Mouse (Mus musculus) MEL (cell line): ENCODE data around the gene Mrpl33. TPM values are rescaled to one million over a fixed set of nuclear protein-coding genes. Genes with fewer than 3 reads are reported as not detected.

ENCODE experiments used
- DNase-seq: peaks from one replicate; pipeline ENCODE4 v3.0.0; 2011; ENCODE audit warnings: low read depth, low spot score
- H3K27ac ChIP-seq: 2 replicates; pipeline ENCODE4 v1.5.1; 2012; ENCODE audit warnings: low read depth, mild to moderate bottlenecking, control low read depth, low read length, moderate library complexity; ENCODE audit not compliant: control insufficient read depth
- H3K27me3 ChIP-seq, 2 experiments: fragments of 150-350 bp in 1 of 2; sonication (generic) in 1 of 2; 2 replicates each; pipeline ENCODE4 v1.6.1; 2012; ENCODE audit warnings: low read length in 2 of 2, mild to moderate bottlenecking in 2 of 2, improper control_type of control experiment in 1 of 2, moderate library complexity in 1 of 2; ENCODE audit not compliant: insufficient read depth in 2 of 2, control insufficient read depth in 1 of 2
- H3K36me3 ChIP-seq, 2 experiments: 2 replicates each; pipeline ENCODE4 v1.6.1; 2012 to 2014; ENCODE audit warnings: low read length in 2 of 2, improper control_type of control experiment in 1 of 2, inconsistent platforms in 1 of 2, mild to moderate bottlenecking in 1 of 2; ENCODE audit not compliant: insufficient read depth in 2 of 2, control insufficient read depth in 1 of 2
- H3K4me1 ChIP-seq, 2 experiments: fragments of 150-350 bp in 1 of 2; sonication (generic) in 1 of 2; 2 replicates each; pipeline ENCODE4 v1.6.1; 2012; ENCODE audit warnings: low read length in 2 of 2, improper control_type of control experiment in 1 of 2, mild to moderate bottlenecking in 1 of 2; ENCODE audit not compliant: insufficient read depth in 2 of 2, control insufficient read depth in 1 of 2
- H3K4me3 ChIP-seq, 2 experiments: fragments of 150-350 bp in 1 of 2; sonication (generic) in 1 of 2; 2 replicates each; pipeline ENCODE4 v1.5.1; 2012; ENCODE audit warnings: low read depth in 2 of 2, low read length in 2 of 2, mild to moderate bottlenecking in 2 of 2, moderate library complexity in 2 of 2, control low read depth in 1 of 2, improper control_type of control experiment in 1 of 2; ENCODE audit not compliant: control insufficient read depth in 1 of 2, insufficient read depth in 1 of 2
- H3K79me2 ChIP-seq: 2 replicates; pipeline ENCODE4 v1.6.1; 2012; ENCODE audit warnings: mild to moderate bottlenecking, low read length, moderate library complexity; ENCODE audit not compliant: control insufficient read depth, poor library complexity, insufficient read depth
- H3K9ac ChIP-seq: 2 replicates; pipeline ENCODE4 v1.6.1; 2012; ENCODE audit warnings: low read depth, mild to moderate bottlenecking, control low read depth, low read length, moderate library complexity; ENCODE audit not compliant: control insufficient read depth, poor library complexity, severe bottlenecking
- H3K9me3 ChIP-seq: fragments of 150-350 bp; sonication (generic); replicated peaks from 2 replicates; pipeline ENCODE4 v1.6.1; 2012; ENCODE audit warnings: mild to moderate bottlenecking, low read length, improper control_type of control experiment, moderate library complexity; ENCODE audit not compliant: insufficient read depth
- CHD2 ChIP-seq: IDR thresholded peaks from 2 replicates; pipeline ENCODE4 v1.6.1; 2011; ENCODE audit warnings: low read length, improper control_type of control experiment
- E2F4 ChIP-seq: IDR thresholded peaks from 2 replicates; pipeline ENCODE4 v1.6.1; 2011; ENCODE audit warnings: low read depth, low read length, improper control_type of control experiment, borderline replicate concordance
- EP300 ChIP-seq, 2 experiments: IDR thresholded peaks; 2 replicates each; pipeline ENCODE4 v1.6.1; 2011; ENCODE audit warnings: improper control_type of control experiment in 2 of 2, low read length in 2 of 2, low read depth in 1 of 2, mild to moderate bottlenecking in 1 of 2
- ETS1 ChIP-seq: IDR thresholded peaks from 2 replicates; pipeline ENCODE4 v1.6.1; 2012; ENCODE audit warnings: low read depth, mild to moderate bottlenecking, inconsistent platforms, low read length, improper control_type of control experiment, moderate library complexity
- HCFC1 ChIP-seq: IDR thresholded peaks from 2 replicates; pipeline ENCODE4 v1.6.1; 2012; ENCODE audit warnings: low read depth, mild to moderate bottlenecking, inconsistent platforms, low read length, improper control_type of control experiment, moderate library complexity
- JUND ChIP-seq: IDR thresholded peaks from 2 replicates; pipeline ENCODE4 v1.6.1; 2011; ENCODE audit warnings: low read depth, mild to moderate bottlenecking, improper control_type of control experiment, low read length
- KAT2A ChIP-seq: conservative IDR thresholded peaks from 2 replicates; pipeline ENCODE4 v1.6.1; 2012; ENCODE audit warnings: low read depth, low read length, improper control_type of control experiment, inconsistent platforms
- MAX ChIP-seq: IDR thresholded peaks from 2 replicates; pipeline ENCODE4 v1.6.1; 2011; ENCODE audit warnings: low read length, improper control_type of control experiment
- MEF2A ChIP-seq: IDR thresholded peaks from 2 replicates; pipeline ENCODE4 v1.6.1; 2014; ENCODE audit warnings: low read depth, mild to moderate bottlenecking, inconsistent platforms, low read length, improper control_type of control experiment; ENCODE audit not compliant: poor library complexity, insufficient replicate concordance, severe bottlenecking; ENCODE audit errors: extremely low read depth
- MXI1 ChIP-seq: IDR thresholded peaks from 2 replicates; pipeline ENCODE4 v1.6.1; 2011; ENCODE audit warnings: mild to moderate bottlenecking, low read depth, low read length, improper control_type of control experiment
- MYC ChIP-seq: IDR thresholded peaks from 2 replicates; pipeline ENCODE4 v1.6.1; 2011; ENCODE audit warnings: low read depth, mild to moderate bottlenecking, low read length, improper control_type of control experiment, moderate library complexity
- NRF1 ChIP-seq: IDR thresholded peaks from 2 replicates; pipeline ENCODE4 v1.6.1; 2014; ENCODE audit warnings: low read depth, mild to moderate bottlenecking, inconsistent platforms, low read length, improper control_type of control experiment, moderate library complexity; ENCODE audit not compliant: poor library complexity, insufficient read depth, severe bottlenecking
- POLR2A ChIP-seq, 2 experiments: IDR thresholded peaks; 2 replicates each; pipeline ENCODE4 v1.6.1; 2011 to 2012; ENCODE audit warnings: low read length in 2 of 2, mild to moderate bottlenecking in 2 of 2, control low read depth in 1 of 2, improper control_type of control experiment in 1 of 2, low read depth in 1 of 2, moderate library complexity in 1 of 2; ENCODE audit not compliant: control insufficient read depth in 1 of 2, insufficient read depth in 1 of 2, poor library complexity in 1 of 2
- RAD21 ChIP-seq: IDR thresholded peaks from 2 replicates; pipeline ENCODE4 v1.6.1; 2011; ENCODE audit warnings: mild to moderate bottlenecking, low read depth, low read length, improper control_type of control experiment
- RCOR1 ChIP-seq: IDR thresholded peaks from 2 replicates; pipeline ENCODE4 v1.6.1; 2012; ENCODE audit warnings: low read depth, mild to moderate bottlenecking, inconsistent platforms, low read length, improper control_type of control experiment
- SIN3A ChIP-seq: IDR thresholded peaks from 2 replicates; pipeline ENCODE4 v1.6.1; 2012; ENCODE audit warnings: low read length, improper control_type of control experiment, inconsistent platforms
- SMC3 ChIP-seq: IDR thresholded peaks from 2 replicates; pipeline ENCODE4 v1.6.1; 2011; ENCODE audit warnings: low read depth, low read length, improper control_type of control experiment
- TAL1 ChIP-seq: IDR thresholded peaks from 2 replicates; pipeline ENCODE4 v1.6.1; 2012; ENCODE audit warnings: mild to moderate bottlenecking, inconsistent platforms, low read length, moderate library complexity, mixed read lengths
- TCF12 ChIP-seq: IDR thresholded peaks from 2 replicates; pipeline ENCODE4 v1.6.1; 2014; ENCODE audit warnings: low read depth, mild to moderate bottlenecking, inconsistent platforms, low read length, improper control_type of control experiment, moderate library complexity
- USF1 ChIP-seq: IDR thresholded peaks from 2 replicates; pipeline ENCODE4 v1.6.1; 2014; ENCODE audit warnings: low read depth, mild to moderate bottlenecking, inconsistent platforms, low read length, improper control_type of control experiment, moderate library complexity
- ZC3H11A ChIP-seq: IDR thresholded peaks from 2 replicates; pipeline ENCODE4 v1.6.1; 2012; ENCODE audit warnings: low read depth, mild to moderate bottlenecking, inconsistent platforms, low read length, improper control_type of control experiment
- ZKSCAN1 ChIP-seq: IDR thresholded peaks from 2 replicates; pipeline ENCODE4 v1.6.1; 2012; ENCODE audit warnings: low read depth, mild to moderate bottlenecking, inconsistent platforms, low read length, improper control_type of control experiment, moderate library complexity
- ZMIZ1 ChIP-seq: IDR thresholded peaks from 2 replicates; pipeline ENCODE4 v1.6.1; 2012; ENCODE audit warnings: low read depth, mild to moderate bottlenecking, inconsistent platforms, low read length, improper control_type of control experiment, moderate library complexity
- polyA plus RNA-seq, 2 experiments: library from polyadenylated mRNA; stranded (reverse) in 1 of 2; unstranded in 1 of 2; fragments of >175 nt in 1 of 2; fragments of >200 nt in 1 of 2; gene quantifications; 2 replicates each; pipeline versions ENCODE4 v1.2.1 to v1.2.4; 2012; ENCODE audit warnings: low replicate concordance in 2 of 2, low read depth in 1 of 2; ENCODE audit not compliant: insufficient read length in 2 of 2, insufficient read depth in 1 of 2, missing spikeins in 1 of 2
- total RNA-seq: library from RNA; depleted of rRNA; stranded (reverse); fragments of 300-350 nt; gene quantifications from 2 replicates; pipeline ENCODE4 v1.2.3, GENCODE M21; 2012

Gene Mrpl33
- total and polyA plus RNA-seq, 3 experiments: 158 to 249 TPM; not detected in 1

- H3K9ac ChIP-seq: no peak overlapping the region
- H3K4me3 ChIP-seq: no peak overlapping the region
- no peak for DNase-seq
- no peaks in the 10 kb centered on the region for H3K4me1 ChIP-seq
- TF ChIP-seq ZKSCAN1 (no peak), ETS1 (no peak), MYC (no peak), SMC3 (no peak), RCOR1 (no peak), HCFC1 (no peak), POLR2A (IDR thresholded peaks at IDR 0.05; ENCODE audit: control insufficient read depth in 1 of 2, insufficient read depth in 1 of 2, low read depth in 1 of 2, low read length in 2 of 2, poor library complexity in 1 of 2) (no peak), JUND (no peak), MEF2A (no peak), SIN3A (no peak), RAD21 (no peak), NRF1 (no peak), MXI1 (no peak), CHD2 (no peak), USF1 (no peak)
- no peaks in the 10 kb centered on the region for H3K27me3 ChIP-seq
- H3K79me2 ChIP-seq: no peaks in the 10 kb centered on the region
- H3K36me3 ChIP-seq: no peaks in the 10 kb centered on the region; a peak in 2 of 4 replicates
- H3K9me3 ChIP-seq: no peaks in the 10 kb centered on the region
- H3K27ac ChIP-seq: no peak overlapping the region
Measured at GRCm38 (mm10) chr5:31636636-31637253, 40.0 kb downstream of the Mrpl33 start.

DNA sequence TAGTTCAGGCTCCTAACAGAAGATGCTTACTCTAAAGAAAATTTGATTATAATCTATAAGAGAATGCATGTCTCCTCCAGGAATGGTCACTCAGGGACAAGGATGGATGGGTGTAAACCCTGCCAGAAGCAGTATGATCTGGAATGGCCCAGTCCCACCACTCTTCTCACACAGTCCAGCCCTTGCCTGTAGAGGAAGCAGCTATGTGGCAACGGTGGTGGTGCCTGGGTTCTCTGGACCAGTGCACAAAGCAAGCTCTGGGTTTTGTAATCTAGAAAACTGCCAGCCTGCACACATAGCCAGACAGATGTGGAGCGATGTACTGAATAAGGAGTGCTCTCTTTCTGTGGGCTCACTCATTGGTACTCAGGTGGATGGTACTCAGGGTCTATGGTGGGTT lies 43.8 kb downstream of the Mrpl33 start:
- H3K27me3 ChIP-seq: no peaks in the 10 kb centered on the region
- no peaks in the 10 kb centered on the region for H3K9me3 ChIP-seq
- H3K27ac ChIP-seq: no peak overlapping the region
- no peak overlapping the region for H3K4me3 ChIP-seq
- no peak for DNase-seq
- peaks cover 0 to 1% of the 10 kb centered on the region in 2 experiments; a peak in 2 of 4 replicates for H3K36me3 ChIP-seq
- H3K4me1 ChIP-seq: no peaks in the 10 kb centered on the region
- TF ChIP-seq MXI1 (no peak), ZMIZ1 (no peak), CHD2 (no peak), RCOR1 (no peak), E2F4 (no peak), TCF12 (no peak), SMC3 (no peak), ZKSCAN1 (no peak), MYC (no peak), HCFC1 (no peak), EP300 (IDR thresholded peaks at IDR 0.05; ENCODE audit: low read depth in 1 of 2, low read length in 2 of 2) (no peak), RAD21 (no peak), MAX (no peak), ETS1 (no peak), KAT2A (no peak), TAL1 (no peak), ZC3H11A (no peak)
- H3K9ac ChIP-seq: no peak overlapping the region
- H3K79me2 ChIP-seq: no peaks in the 10 kb centered on the region
